Mouse (Mus musculus) urinary bladder, postnatal 4 days (tissue): Measurements from ENCODE around the gene Tnip3.
A peak's percentile ranks its signal among the peaks of the same experiment; 100 is the strongest.

Experiments used
- DNase-seq, 2 experiments: peaks; one replicate each; pipeline ENCODE4 v3.0.0; 2021 to 2022; ENCODE audit warnings: low spot score in 2 of 2

The Tnip3 gene

GRCm38 (mm10) chr6:65646408-65646807 lies 121.3 kb downstream of the Tnip3 start:
- no peak for DNase-seq

GRCm38 (mm10) chr6:65647731-65648130 lies 122.6 kb downstream of the Tnip3 start:
- no peak for DNase-seq

GRCm38 (mm10) chr6:65651376-65651775 lies 126.3 kb downstream of the Tnip3 start:
- DNase-seq, result no peak

- no peak for DNase-seq
These were observed 136.2 kb downstream of the Tnip3 start for GRCm38 (mm10) chr6:65661272-65661671.

GRCm38 (mm10) chr6:65662050-65662449 lies 136.9 kb downstream of the Tnip3 start:
- no peak for DNase-seq

- no peak for DNase-seq
These were observed 138.9 kb downstream of the Tnip3 start for GRCm38 (mm10) chr6:65663990-65664389.

- DNase-seq, result no peak
These were observed 141.2 kb downstream of the Tnip3 start for GRCm38 (mm10) chr6:65666295-65666694.

- no peak for DNase-seq
These were observed 144.9 kb downstream of the Tnip3 start for GRCm38 (mm10) chr6:65669971-65670370.

- no peak for DNase-seq
These were observed 145.9 kb downstream of the Tnip3 start for GRCm38 (mm10) chr6:65670981-65671411.

- DNase-seq, result peak; percentile 53 to 69
These were observed 146.3 kb downstream of the Tnip3 start, which contains the start of gene Ndnf for GRCm38 (mm10) chr6:65671451-65671850. TSS of gene Ndnf (plus strand) at chr6:65671590.

GRCm38 (mm10) chr6:65672131-65673031 lies 147.3 kb downstream of the Tnip3 start:
- peak in 1 of 2 experiments; percentile 17 for DNase-seq
